Mouse (Mus musculus) forebrain, embryonic 11.5 days (tissue): ENCODE results near the gene Zfp870. TPM values are rescaled to one million over a fixed set of nuclear protein-coding genes. Genes with fewer than 3 reads are reported as not detected.

ENCODE experiments used
- ATAC-seq: fragments of 200-750 bp; cut with Nextera tagmentation; replicated peaks from 2 replicates; pipeline ENCODE4 v1.8.0; 2017; ENCODE audit warnings: moderate TSS enrichment; ENCODE audit not compliant: low FRiP score
- DNase-seq: peaks from one replicate; pipeline ENCODE4 v3.0.0-alpha.2; 2017; ENCODE audit warnings: low spot score
- H3K27ac ChIP-seq: fragments of 300-500 bp; sonication (generic); 2 replicates; pipeline ENCODE4 v1.5.1; 2014; ENCODE audit warnings: low read depth, low read length
- H3K27me3 ChIP-seq: fragments of 300-500 bp; sonication (generic); 2 replicates; pipeline ENCODE4 v1.6.1; 2014; ENCODE audit warnings: mild to moderate bottlenecking, low read length, mixed read lengths; ENCODE audit not compliant: control insufficient read depth, insufficient read depth
- H3K36me3 ChIP-seq: fragments of 300-500 bp; sonication (generic); 2 replicates; pipeline ENCODE4 v1.6.1; 2014; ENCODE audit warnings: mild to moderate bottlenecking, low read length, moderate library complexity, mixed read lengths; ENCODE audit not compliant: control insufficient read depth, insufficient read depth
- H3K4me1 ChIP-seq: fragments of 300-500 bp; sonication (generic); replicated peaks from 2 replicates; pipeline ENCODE4 v1.6.1; 2014; ENCODE audit warnings: low read length, mixed read lengths; ENCODE audit not compliant: control insufficient read depth, insufficient read depth
- H3K4me2 ChIP-seq: fragments of 300-500 bp; sonication (generic); 2 replicates; pipeline ENCODE4 v1.6.1; 2014; ENCODE audit warnings: low read depth, mild to moderate bottlenecking, low read length, moderate library complexity, mixed read lengths; ENCODE audit not compliant: severe bottlenecking
- H3K4me3 ChIP-seq: fragments of 300-500 bp; sonication (generic); 2 replicates; pipeline ENCODE4 v1.5.1; 2014; ENCODE audit warnings: low read depth, low read length
- H3K9ac ChIP-seq: fragments of 300-500 bp; sonication (generic); 2 replicates; pipeline ENCODE4 v1.6.1; 2014; ENCODE audit warnings: low read length
- H3K9me3 ChIP-seq: fragments of 300-500 bp; sonication (generic); 2 replicates; pipeline ENCODE4 v1.6.1; 2016; ENCODE audit warnings: low read length, mixed read lengths; ENCODE audit not compliant: control insufficient read depth
- WGBS: fragments of 180-500 bp; shearing (Covaris S2); extraction: QIAGEN DNeasy Blood & Tissue Kit; methylation state at CpG from one replicate; pipeline ENCODE4 v1.1.7; 2014; 5-methylcytosine and 5-hydroxymethylcytosine counted together
- polyA plus RNA-seq: library from polyadenylated mRNA; unstranded; fragments of >200 nt; fragmentation: Nextera tagmentation; extraction: Ambion mirVana; gene quantifications from 2 replicates; pipeline ENCODE4 v1.2.1, GENCODE M21; 2014

The Zfp870 gene
- polyA plus RNA-seq, 1 experiment from 2014 or later, result 9.0 TPM

DNA sequence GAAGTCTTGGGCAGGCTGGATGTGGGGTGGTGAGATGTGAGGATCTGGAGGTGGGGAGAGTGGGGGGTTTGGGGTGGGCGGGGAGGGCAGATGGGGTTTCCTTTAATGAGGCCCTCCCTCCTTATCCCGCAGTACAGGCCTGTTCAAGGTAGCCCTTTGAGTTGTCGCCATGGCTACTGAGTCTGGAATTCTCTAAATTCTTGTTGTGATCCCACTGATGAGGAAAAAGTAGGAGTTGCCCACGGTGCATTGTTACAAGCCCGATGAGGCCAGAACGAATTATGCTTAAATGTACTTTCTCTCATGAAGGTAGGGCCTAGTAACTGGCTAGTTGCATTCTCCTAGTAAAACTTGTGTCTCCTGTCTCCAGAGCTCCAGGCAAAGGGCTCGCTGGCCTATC is 39.9 kb downstream of the Zfp870 start:
- Histone ChIP-seq H3K27me3 (no peaks in the 10 kb centered on the region), H3K36me3 (no peaks in the 10 kb centered on the region), H3K9ac (no peak overlapping the region), H3K4me3 (no peak overlapping the region), H3K9me3 (no peaks in the 10 kb centered on the region), H3K27ac (0 out of 2 replicates have a peak overlapping the region, but pooled peaks have one; percentile 37), H3K4me1 (0 out of 2 replicates have a peak, but pooled peaks cover 2% of the 10 kb centered on the region), H3K4me2 (no peak overlapping the region)
- ATAC-seq (0 out of 2 replicates have a peak, but pooled peaks have one; percentile 36), DNase-seq (no peak)
- 29% methylated on average over 7 of the region's 7 CpGs for WGBS

DNA sequence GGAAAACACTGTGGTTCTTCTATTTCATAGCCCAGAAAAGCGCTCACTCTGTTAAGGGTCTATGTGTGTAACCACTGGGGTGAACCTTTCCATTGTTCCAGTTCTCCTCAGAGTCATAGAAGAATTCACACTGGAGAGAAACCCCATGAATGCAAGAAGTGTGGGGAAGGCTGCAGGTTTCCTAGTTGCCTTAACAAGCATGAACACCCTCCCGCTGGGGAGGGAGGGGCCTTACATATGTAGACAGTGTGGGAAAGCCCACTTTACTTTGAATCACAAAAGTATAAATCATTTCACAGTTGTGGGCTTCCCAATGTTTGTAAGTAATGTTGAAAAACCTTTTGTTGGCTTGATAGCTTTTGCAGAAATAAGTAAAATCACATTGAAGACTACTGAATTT is 50.1 kb downstream of the Zfp870 start:
- H3K9ac ChIP-seq, result no peak overlapping the region
- DNase-seq, result no peak

DNA sequence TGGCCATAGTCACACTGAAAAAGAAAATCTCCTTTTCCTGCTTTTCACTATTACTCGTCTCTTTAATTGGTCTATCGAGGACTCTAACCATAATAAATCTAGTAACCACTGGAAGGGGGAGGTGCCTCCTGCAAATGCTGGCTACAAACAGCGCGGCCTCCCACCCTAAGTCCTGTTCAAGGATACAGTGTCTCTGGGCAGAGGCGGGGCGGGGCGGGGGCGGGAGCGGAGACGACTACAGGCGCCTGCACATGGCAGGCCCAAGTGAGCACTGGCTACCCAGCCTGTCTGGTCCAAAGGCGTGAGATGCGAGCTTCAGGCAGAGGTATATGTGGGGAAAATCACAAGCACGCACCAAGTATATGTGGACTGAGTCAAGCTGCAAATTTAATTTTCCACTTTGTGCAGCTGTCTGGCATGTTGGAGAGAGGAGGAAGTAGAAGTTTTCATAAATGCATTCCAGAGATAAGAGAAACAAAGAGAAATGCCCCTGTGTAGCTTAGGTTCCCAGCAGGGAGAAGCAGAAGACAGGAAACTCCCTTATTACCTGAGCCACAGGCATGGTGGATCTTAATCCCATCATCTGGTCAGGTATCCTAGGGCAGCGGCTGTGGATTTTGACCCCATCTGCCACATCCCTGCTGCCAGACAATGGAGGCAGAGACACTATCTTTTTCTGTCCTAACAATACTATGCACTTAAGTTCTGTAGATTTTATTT is 52.2 kb downstream of the Zfp870 start:
- no peaks in the 10 kb centered on the region for H3K36me3 ChIP-seq
- H3K9ac ChIP-seq, result no peak overlapping the region
- no peak overlapping the region for H3K4me2 ChIP-seq
- no peaks in the 10 kb centered on the region for H3K4me1 ChIP-seq
- no peak overlapping the region for H3K27ac ChIP-seq
- no peaks in the 10 kb centered on the region for H3K9me3 ChIP-seq
- no peaks in the 10 kb centered on the region for H3K27me3 ChIP-seq
- 45% methylated on average over 15 of the region's 15 CpGs for WGBS
- H3K4me3 ChIP-seq, result no peak overlapping the region
- DNase-seq (peak; percentile 53), ATAC-seq (no peak)

More for the DNA sequence above, 50.1 kb downstream of the Zfp870 start:
- 71% methylated on average over 2 of the region's 2 CpGs for WGBS
- no peaks in the 10 kb centered on the region for H3K9me3 ChIP-seq
- H3K4me1 ChIP-seq, result no peaks in the 10 kb centered on the region
- H3K36me3 ChIP-seq, result no peaks in the 10 kb centered on the region
- no peak overlapping the region for H3K4me2 ChIP-seq
- no peaks in the 10 kb centered on the region for H3K27me3 ChIP-seq
- no peak overlapping the region for H3K4me3 ChIP-seq
- no peak overlapping the region for H3K27ac ChIP-seq
- ATAC-seq, result no peak

DNA sequence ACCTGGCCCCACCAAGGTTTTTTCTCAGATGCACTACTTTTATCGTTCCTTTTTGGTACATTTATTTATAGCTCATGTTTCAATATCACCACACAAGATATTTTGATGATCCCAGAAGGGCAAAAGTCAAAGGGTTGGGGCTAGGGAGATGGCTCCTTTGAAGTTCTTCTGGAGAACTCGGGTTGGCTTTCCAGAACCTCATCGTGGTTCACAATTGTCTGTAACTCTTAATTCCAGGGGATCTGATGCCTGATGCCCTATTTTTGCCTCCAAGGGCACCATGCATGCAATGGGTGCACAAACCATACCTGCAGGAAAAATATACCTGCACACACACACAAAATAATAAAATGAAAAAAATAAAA is 61.0 kb downstream of the Zfp870 start:
- no peaks in the 10 kb centered on the region for H3K27me3 ChIP-seq
- H3K9ac ChIP-seq, result no peak overlapping the region; the same call in 1 of the 2 replicates

DNA sequence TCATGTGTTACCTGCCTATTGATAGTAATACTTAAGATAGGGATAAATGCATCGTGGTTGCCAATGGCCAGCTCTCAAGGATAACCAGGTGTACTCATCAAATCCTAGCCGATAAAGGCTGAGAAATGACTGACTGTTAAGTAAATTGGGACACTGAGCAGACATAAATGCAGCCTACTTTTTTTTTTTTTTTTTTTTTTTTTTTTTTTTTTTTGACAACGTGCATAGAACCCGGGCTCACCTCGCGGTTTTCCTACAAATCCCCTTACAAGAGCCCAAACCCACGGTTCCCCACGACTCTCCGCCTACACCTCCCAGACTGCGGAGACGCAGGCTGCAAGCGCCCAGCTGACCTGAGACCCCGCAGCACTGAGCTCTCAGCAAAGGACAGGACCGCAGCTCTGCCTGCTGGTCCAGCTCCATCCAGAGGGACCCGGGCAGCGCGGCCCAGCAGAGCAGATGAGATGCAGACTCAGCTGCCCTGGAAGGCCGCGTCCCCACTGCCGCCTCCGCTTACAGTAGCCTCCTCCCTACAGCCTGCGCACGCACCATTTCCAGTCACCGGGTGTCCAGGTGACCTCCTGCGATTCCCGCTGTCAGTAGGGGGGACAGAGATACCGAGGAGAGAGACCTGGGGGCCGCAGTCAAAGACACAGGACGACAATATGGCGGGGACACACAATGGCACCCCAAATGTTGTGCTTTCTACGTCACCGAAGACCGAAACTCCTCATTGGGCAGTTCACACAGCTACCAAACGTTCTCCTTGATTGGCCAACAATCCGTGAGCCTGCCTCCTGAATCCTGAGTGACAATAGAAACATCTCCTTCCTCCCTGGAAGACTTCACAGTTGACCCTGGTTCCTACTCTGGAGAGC is 61.7 kb downstream of the Zfp870 start, which contains the start of gene Zfp799:
TSS of gene Zfp799 (minus strand) at position 722 of the 878 bp plus-strand sequence.
- ATAC-seq, result peak; percentile 99
- peak; percentile 82 for DNase-seq
- Histone ChIP-seq H3K36me3 (no peaks in the 10 kb centered on the region), H3K9me3 (no peaks in the 10 kb centered on the region), H3K4me1 (peaks cover 5% of the 10 kb centered on the region; the same call in 1 of the 2 replicates), H3K27me3 (no peaks in the 10 kb centered on the region), H3K4me2 (peak within 1 kb of the TSS; percentile 71), H3K4me3 (peak within 1 kb of the TSS; percentile 80), H3K27ac (peak within 1 kb of the TSS; percentile 64), H3K9ac (peak within 1 kb of the TSS; percentile 92)
- WGBS, result 2% methylated on average over 35 of the region's 35 CpGs

More for the DNA sequence above, 61.0 kb downstream of the Zfp870 start:
- no peak for DNase-seq
- Histone ChIP-seq H3K36me3 (no peaks in the 10 kb centered on the region), H3K9me3 (no peaks in the 10 kb centered on the region), H3K4me1 (peaks cover 5% of the 10 kb centered on the region; the same call in 1 of the 2 replicates), H3K4me3 (peak overlapping the region; percentile 80), H3K27ac (no peak overlapping the region), H3K4me2 (peak overlapping the region; percentile 71)
- no peak; the same call in 1 of the 2 replicates for ATAC-seq
- 34% methylated on average over 3 of the region's 3 CpGs for WGBS

Other genes with a start within 250 kb of the Zfp870 start
- not detected in 2 replicates for gene Cyp4f40, start 232.7 kb downstream of the Zfp870 start, polyA plus RNA-seq
- gene Cyp4f15, start 206.0 kb downstream of the Zfp870 start, polyA plus RNA-seq, result 1.1 and 1.8 TPM in 2 replicates
- gene Zfp871, start 103.4 kb downstream of the Zfp870 start, polyA plus RNA-seq, result 45.8 and 48.1 TPM in 2 replicates
- gene Zfp811, start 81.7 kb downstream of the Zfp870 start, polyA plus RNA-seq, result 25.0 and 27.4 TPM in 2 replicates
- gene Zfp799, start 61.4 kb downstream of the Zfp870 start, polyA plus RNA-seq, result 17.9 and 20.3 TPM in 2 replicates
- gene Cyp4f14, start 25.7 kb upstream of the Zfp870 start, polyA plus RNA-seq, result not detected in 2 replicates
- 3.3 and 4.0 TPM in 2 replicates for gene Cyp4f13, start 55.8 kb upstream of the Zfp870 start, polyA plus RNA-seq
- gene Zfp472, start 74.2 kb upstream of the Zfp870 start, polyA plus RNA-seq, result 13.6 and 14.6 TPM in 2 replicates
- gene Zfp952, start 101.5 kb upstream of the Zfp870 start, polyA plus RNA-seq, result 16.2 and 16.7 TPM in 2 replicates
- gene Zfp763, start 141.8 kb upstream of the Zfp870 start, polyA plus RNA-seq, result 20.4 and 23.2 TPM in 2 replicates
- gene 4921501E09Rik, start 176.4 kb upstream of the Zfp870 start, polyA plus RNA-seq, result not detected in 2 replicates
- gene Zfp563, start 197.7 kb upstream of the Zfp870 start, polyA plus RNA-seq, result 8.7 and 10.5 TPM in 2 replicates
- not detected in 2 replicates for gene Morc2b, start 248.0 kb upstream of the Zfp870 start, polyA plus RNA-seq